Mouse (Mus musculus) lung, adult 2 months (tissue): ENCODE data around the gene Fsip1.

Source experiments
- CTCF ChIP-seq: fragments of 200-500 bp; IDR thresholded peaks from 2 replicates; pipeline ENCODE4 v1.5.1; 2011; ENCODE audit warnings: mild to moderate bottlenecking, low read length, control low read depth; ENCODE audit not compliant: insufficient read depth
- POLR2A ChIP-seq: fragments of 200-500 bp; IDR thresholded peaks from 2 replicates; pipeline ENCODE4 v1.6.1; 2011; ENCODE audit warnings: low read depth, mild to moderate bottlenecking, control low read depth, low read length, borderline replicate concordance; ENCODE audit errors: extremely low read depth

- no peak for TF ChIP-seq CTCF
- TF ChIP-seq POLR2A: no peak
Measured at GRCm38 (mm10) chr2:118182136-118182535, 74.6 kb downstream of the Fsip1 start.
